Mouse (Mus musculus) embryonic facial prominence, embryonic 11.5 days (tissue): Measurements from ENCODE around the gene A730061H03Rik. TPM values are rescaled to one million over a fixed set of nuclear protein-coding genes. Genes with fewer than 3 reads are reported as not detected.

ENCODE experiments used
- ATAC-seq: fragments of 200-750 bp; cut with Nextera tagmentation; replicated peaks from 2 replicates; pipeline ENCODE4 v1.8.0; 2017; ENCODE audit warnings: low read depth; ENCODE audit not compliant: insufficient number of reproducible peaks, low FRiP score, low TSS enrichment
- DNase-seq: peaks from one replicate; pipeline ENCODE4 v3.0.0-alpha.2; 2015; ENCODE audit warnings: low spot score
- H3K27ac ChIP-seq: fragments of 300-500 bp; sonication (generic); replicated peaks from 2 replicates; pipeline ENCODE4 v1.5.1; 2014; ENCODE audit warnings: mild to moderate bottlenecking, low read depth, low read length, control low read depth
- H3K27me3 ChIP-seq: fragments of 300-500 bp; sonication (generic); 2 replicates; pipeline ENCODE4 v1.6.1; 2014; ENCODE audit warnings: mild to moderate bottlenecking, low read length, moderate library complexity, mixed read lengths; ENCODE audit not compliant: control insufficient read depth, insufficient read depth
- H3K36me3 ChIP-seq: fragments of 300-500 bp; sonication (generic); replicated peaks from 2 replicates; pipeline ENCODE4 v1.6.1; 2014; ENCODE audit warnings: low read depth, mild to moderate bottlenecking, low read length, moderate library complexity, mixed read lengths; ENCODE audit not compliant: control insufficient read depth, insufficient read depth
- H3K4me1 ChIP-seq: fragments of 300-500 bp; sonication (generic); 2 replicates; pipeline ENCODE4 v1.6.1; 2014; ENCODE audit warnings: low read length, mixed read lengths; ENCODE audit not compliant: control insufficient read depth, insufficient read depth
- H3K4me2 ChIP-seq: fragments of 300-500 bp; sonication (generic); 2 replicates; pipeline ENCODE4 v1.6.1; 2014; ENCODE audit warnings: low read depth, mild to moderate bottlenecking, control low read depth, low read length, moderate library complexity
- H3K4me3 ChIP-seq: fragments of 300-500 bp; sonication (generic); 2 replicates; pipeline ENCODE4 v1.5.1; 2014; ENCODE audit warnings: low read depth, low read length, control low read depth
- H3K9ac ChIP-seq: fragments of 300-500 bp; sonication (generic); replicated peaks from 2 replicates; pipeline ENCODE4 v1.6.1; 2014; ENCODE audit warnings: mild to moderate bottlenecking, control low read depth, low read length
- H3K9me3 ChIP-seq: fragments of 300-500 bp; sonication (generic); replicated peaks from 2 replicates; pipeline ENCODE4 v1.6.1; 2016; ENCODE audit warnings: mild to moderate bottlenecking, low read length, inconsistent platforms, mixed read lengths; ENCODE audit not compliant: control insufficient read depth
- WGBS: fragments of 180-500 bp; shearing (Covaris S2); extraction: QIAGEN DNeasy Blood & Tissue Kit; methylation state at CpG from one replicate; pipeline ENCODE4 v1.1.7; 2014; 5-methylcytosine and 5-hydroxymethylcytosine counted together
- polyA plus RNA-seq: library from polyadenylated mRNA; unstranded; fragments of >200 nt; fragmentation: Nextera tagmentation; extraction: Ambion mirVana; gene quantifications from 2 replicates; pipeline ENCODE4 v1.2.1, GENCODE M21; 2014

Gene A730061H03Rik
- polyA plus RNA-seq, 1 experiment from 2014 or later = not detected

GRCm38 (mm10) chr14:55536116-55536745 lies 24.0 kb downstream of the A730061H03Rik start:
- Histone ChIP-seq H3K4me3 (no peak overlapping the region), H3K27me3 (no peaks in the 10 kb centered on the region), H3K36me3 (no peaks in the 10 kb centered on the region), H3K4me2 (no peak overlapping the region), H3K9ac (no peak overlapping the region), H3K27ac (no peak overlapping the region), H3K4me1 (no peaks in the 10 kb centered on the region), H3K9me3 (no peaks in the 10 kb centered on the region)
- 49% methylated on average over 6 of the region's 6 CpGs for WGBS
- ATAC-seq (no peak), DNase-seq (peak; percentile 42)

- Histone ChIP-seq H3K36me3 (no peaks in the 10 kb centered on the region), H3K4me1 (no peaks in the 10 kb centered on the region), H3K4me3 (no peak overlapping the region), H3K9ac (no peak overlapping the region), H3K27ac (no peak overlapping the region), H3K4me2 (no peak overlapping the region), H3K9me3 (no peaks in the 10 kb centered on the region), H3K27me3 (no peaks in the 10 kb centered on the region)
- WGBS = 22% methylated on average over 3 of the region's 3 CpGs
- peak; percentile 56 for DNase-seq
- ATAC-seq = no peak
Observed at GRCm38 (mm10) chr14:55527940-55528339, 32.3 kb downstream of the A730061H03Rik start.

DNA sequence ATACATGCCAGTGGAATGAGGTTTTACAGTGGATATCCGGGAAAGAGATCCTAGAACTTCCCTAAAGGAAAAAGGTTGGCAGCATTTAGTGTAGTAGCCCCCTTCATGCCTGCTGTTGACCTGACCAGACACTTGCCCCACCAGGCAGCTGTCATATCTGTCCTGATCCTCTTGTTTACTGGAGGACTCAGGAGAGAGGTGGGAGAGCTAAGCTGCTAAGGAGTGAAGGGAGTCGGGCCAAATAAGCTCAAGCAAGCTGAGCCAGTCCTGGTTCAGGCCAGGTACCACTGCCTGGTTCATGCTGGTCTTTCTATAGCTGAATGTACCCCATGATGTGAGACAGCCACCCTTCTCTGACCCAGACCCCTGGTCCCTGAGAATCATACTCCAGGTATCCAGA lies 33.5 kb downstream of the A730061H03Rik start:
- no peak overlapping the region for H3K4me2 ChIP-seq

GRCm38 (mm10) chr14:55524785-55525184 lies 35.4 kb downstream of the A730061H03Rik start, which contains the start of gene Nrl:
Nrl (minus strand) TSS chr14:55524981.
- no peak for ATAC-seq

More for the DNA sequence above, 33.5 kb downstream of the A730061H03Rik start:
- Histone ChIP-seq H3K36me3 (no peaks in the 10 kb centered on the region), H3K27ac (no peak overlapping the region), H3K4me3 (no peak overlapping the region), H3K4me1 (no peaks in the 10 kb centered on the region), H3K27me3 (peaks cover 7% of the 10 kb centered on the region), H3K9ac (no peak overlapping the region), H3K9me3 (no peaks in the 10 kb centered on the region)
- DNase-seq (no peak), ATAC-seq (no peak)
- 87% methylated on average over 2 of the region's 2 CpGs for WGBS

GRCm38 (mm10) chr14:55524062-55524461 lies 36.1 kb downstream of the A730061H03Rik start:
- no peak overlapping the region for H3K4me3 ChIP-seq
- no peak for ATAC-seq
- DNase-seq = no peak
- H3K9me3 ChIP-seq = no peaks in the 10 kb centered on the region
- WGBS = 68% methylated on average over 4 of the region's 4 CpGs
- no peak overlapping the region for H3K4me2 ChIP-seq
- no peak overlapping the region for H3K27ac ChIP-seq
- H3K4me1 ChIP-seq = peaks cover 4% of the 10 kb centered on the region
- H3K9ac ChIP-seq = no peak overlapping the region
- H3K27me3 ChIP-seq = peaks cover 19% of the 10 kb centered on the region
- no peaks in the 10 kb centered on the region for H3K36me3 ChIP-seq

More at GRCm38 (mm10) chr14:55524785-55525184, 35.4 kb downstream of the A730061H03Rik start, which contains the start of gene Nrl:
- H3K27ac ChIP-seq = no peak within 1 kb of the TSS
- WGBS = 35% methylated on average over 8 of the region's 8 CpGs
- H3K9ac ChIP-seq = no peak within 1 kb of the TSS
- peaks cover 16% of the 10 kb centered on the region for H3K27me3 ChIP-seq
- H3K4me3 ChIP-seq = no peak within 1 kb of the TSS
- H3K9me3 ChIP-seq = no peaks in the 10 kb centered on the region
- no peak within 1 kb of the TSS for H3K4me2 ChIP-seq
- H3K4me1 ChIP-seq = peaks cover 4% of the 10 kb centered on the region
- no peak for DNase-seq
- no peaks in the 10 kb centered on the region for H3K36me3 ChIP-seq

DNA sequence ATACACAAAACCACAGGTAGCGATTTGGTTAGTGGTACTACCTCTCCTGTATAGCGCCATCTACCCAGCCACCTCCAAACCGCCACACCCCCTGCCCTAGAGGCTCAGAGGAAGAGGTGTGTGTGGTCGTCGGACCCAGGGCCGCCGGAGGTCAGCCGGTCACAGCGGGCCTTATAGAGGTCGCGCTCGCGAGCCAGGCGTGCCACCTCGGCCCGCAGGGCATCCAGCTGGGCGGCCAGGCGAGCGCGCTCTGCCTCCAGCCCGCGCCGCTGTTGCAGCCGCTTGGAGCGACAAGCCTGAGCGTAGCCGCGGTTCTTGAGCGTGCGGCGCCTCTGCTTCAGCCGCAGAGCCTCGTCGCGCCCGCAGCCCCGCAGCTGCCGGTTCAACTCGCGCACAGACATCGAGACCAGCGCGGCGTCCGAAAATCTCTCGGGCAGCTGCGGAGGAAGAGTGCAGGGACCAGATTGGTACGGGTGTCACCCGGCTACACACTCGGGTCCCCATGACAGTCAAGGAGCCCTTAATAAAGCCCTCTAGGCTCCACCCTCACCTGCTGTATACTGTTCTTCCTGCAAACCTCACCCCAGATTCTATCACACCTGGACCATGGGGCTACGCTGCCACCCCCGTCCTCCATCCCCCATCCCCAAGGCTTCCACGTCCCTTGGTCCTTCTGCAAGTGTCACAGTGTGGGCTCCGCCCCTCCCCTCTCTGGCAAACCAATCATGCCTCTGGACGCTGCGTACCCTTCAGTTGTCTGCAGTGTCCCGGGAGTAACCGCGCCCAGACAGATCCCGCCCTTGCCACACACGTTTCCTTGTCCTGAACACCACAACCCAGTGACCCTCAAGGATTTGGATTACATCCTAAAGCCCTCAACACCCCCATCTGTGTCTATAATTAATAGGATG lies 39.5 kb downstream of the A730061H03Rik start:
- Histone ChIP-seq H3K4me2 (peak overlapping the region; percentile 93), H3K4me3 (peak overlapping the region; percentile 43), H3K9me3 (no peaks in the 10 kb centered on the region), H3K4me1 (peaks cover 4% of the 10 kb centered on the region), H3K27me3 (peaks cover 19% of the 10 kb centered on the region), H3K9ac (peak overlapping the region; percentile 43), H3K36me3 (no peaks in the 10 kb centered on the region), H3K27ac (no peak overlapping the region)
- peak; percentile 54 for DNase-seq
- ATAC-seq = peak; percentile 49; the same call in 1 of the 2 replicates
- under 1% methylated on average over 60 of the region's 61 CpGs for WGBS

DNA sequence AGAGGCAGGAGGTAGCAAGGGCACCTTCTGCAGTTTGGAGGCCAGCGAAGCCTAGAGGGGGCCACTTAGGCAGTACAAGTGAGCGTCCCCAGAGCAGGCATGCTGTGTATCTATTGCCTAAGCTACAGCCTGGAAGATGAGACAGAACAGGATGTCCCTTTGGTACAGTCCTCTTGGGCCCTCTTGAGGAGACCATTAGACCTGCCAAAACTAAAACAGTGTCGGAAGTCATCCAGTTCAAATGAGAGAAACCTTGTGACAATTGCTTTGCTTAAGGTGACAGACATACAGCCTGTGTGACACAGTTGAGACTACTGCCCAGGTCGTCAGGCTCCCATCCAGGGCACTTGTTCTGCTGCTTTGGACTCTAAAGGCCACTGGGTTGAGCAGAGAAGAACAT lies 40.6 kb downstream of the A730061H03Rik start:
- Histone ChIP-seq H3K9me3 (no peaks in the 10 kb centered on the region), H3K36me3 (no peaks in the 10 kb centered on the region), H3K4me2 (no peak overlapping the region), H3K9ac (no peak overlapping the region), H3K4me3 (no peak overlapping the region), H3K27ac (no peak overlapping the region), H3K27me3 (peaks cover 19% of the 10 kb centered on the region), H3K4me1 (peaks cover 4% of the 10 kb centered on the region)
- 57% methylated on average over 4 of the region's 4 CpGs for WGBS
- DNase-seq (no peak), ATAC-seq (no peak)

- Histone ChIP-seq H3K27me3 (peaks cover 19% of the 10 kb centered on the region), H3K4me1 (peaks cover 4% of the 10 kb centered on the region), H3K4me3 (no peak overlapping the region), H3K9ac (no peak overlapping the region), H3K4me2 (no peak overlapping the region), H3K9me3 (no peaks in the 10 kb centered on the region), H3K27ac (no peak overlapping the region), H3K36me3 (no peaks in the 10 kb centered on the region)
- DNase-seq (peak; percentile 22), ATAC-seq (peak; percentile 76; the same call in 1 of the 2 replicates)
- 62% methylated on average over 2 of the region's 2 CpGs for WGBS
Observed at GRCm38 (mm10) chr14:55518897-55519296, 41.3 kb downstream of the A730061H03Rik start.
